Mouse (Mus musculus) C2C12 (cell line): ENCODE data around the gene Mex3a. TPM values are rescaled to one million over a fixed set of nuclear protein-coding genes. Genes with fewer than 3 reads are reported as not detected.

Experiments
- H3K27me3 ChIP-seq: one replicate; pipeline ENCODE4 v1.6.1; 2011; ENCODE audit not compliant: control insufficient read depth, insufficient read depth, insufficient read length
- H3K36me3 ChIP-seq: one replicate; pipeline ENCODE4 v1.6.1; 2011; ENCODE audit not compliant: control insufficient read depth, insufficient read depth
- H3K4me3 ChIP-seq: one replicate; pipeline ENCODE4 v1.5.1; 2011; ENCODE audit warnings: mild to moderate bottlenecking, control low read depth; ENCODE audit not compliant: poor library complexity, insufficient read depth, severe bottlenecking
- H3K79me2 ChIP-seq: one replicate; pipeline ENCODE4 v1.6.1; 2011; ENCODE audit not compliant: control insufficient read depth, insufficient read depth
- H3K79me3 ChIP-seq: one replicate; pipeline ENCODE4 v1.6.1; 2011; ENCODE audit warnings: low read depth, control low read depth
- H3ac ChIP-seq: one replicate; pipeline ENCODE3; 2011; ENCODE audit warnings: low read depth; ENCODE audit not compliant: control insufficient read depth, insufficient read length
- CEBPB ChIP-seq: IDR thresholded peaks from one replicate; pipeline ENCODE4 v1.6.1; 2011; ENCODE audit warnings: low read depth, mild to moderate bottlenecking, control low read depth, moderate library complexity
- CTCF ChIP-seq: IDR thresholded peaks from one replicate; pipeline ENCODE4 v1.5.1; 2011; ENCODE audit not compliant: control insufficient read depth, insufficient read depth, insufficient read length
- FOSL1 ChIP-seq: IDR thresholded peaks from one replicate; pipeline ENCODE4 v1.8.0; 2011; ENCODE audit warnings: mild to moderate bottlenecking, low read length; ENCODE audit not compliant: poor library complexity, insufficient read depth, severe bottlenecking
- MAX ChIP-seq: IDR thresholded peaks from one replicate; pipeline ENCODE4 v1.6.1; 2011; ENCODE audit warnings: mild to moderate bottlenecking, control low read depth
- MYOD1 ChIP-seq: IDR thresholded peaks from one replicate; pipeline ENCODE4 v1.6.1; 2011; ENCODE audit warnings: low read depth; ENCODE audit not compliant: control insufficient read depth, insufficient read length
- MYOG ChIP-seq: IDR thresholded peaks from one replicate; pipeline ENCODE4 v1.6.1; 2011; ENCODE audit not compliant: control insufficient read depth, insufficient read length; ENCODE audit errors: extremely low read depth
- USF1 ChIP-seq: IDR thresholded peaks from one replicate; pipeline ENCODE4 v1.6.1; 2011; ENCODE audit warnings: low read depth, mild to moderate bottlenecking, control low read depth, moderate library complexity
- polyA plus RNA-seq: library from polyadenylated mRNA; unstranded; fragments of >200 nt; fragmentation: generic; extraction: Trizol; gene quantifications from one replicate; pipeline ENCODE4 v1.2.1, GENCODE M21; 2012; ENCODE audit warnings: missing spikeins

Mex3a gene
- polyA plus RNA-seq, 1 experiment: 14.9 TPM

GRCm38 (mm10) chr3:88503505-88503863 lies 28.7 kb upstream of the Mex3a start:
- no peak overlapping the region for H3ac ChIP-seq
- peak; percentile 93 for TF ChIP-seq FOSL1
- TF ChIP-seq USF1: no peak
- no peaks in the 10 kb centered on the region for H3K27me3 ChIP-seq
- H3K4me3 ChIP-seq: peak overlapping the region; percentile 100
- H3K36me3 ChIP-seq: peaks cover 32% of the 10 kb centered on the region
- H3K79me2 ChIP-seq: peaks cover 52% of the 10 kb centered on the region
- peaks cover 44% of the 10 kb centered on the region for H3K79me3 ChIP-seq

- no peak overlapping the region for H3K4me3 ChIP-seq
- TF ChIP-seq MAX (no peak), FOSL1 (no peak), MYOD1 (no peak), USF1 (no peak)
- H3K79me3 ChIP-seq: peaks cover 38% of the 10 kb centered on the region
- H3ac ChIP-seq: peak overlapping the region; percentile 56
- H3K79me2 ChIP-seq: peaks cover 52% of the 10 kb centered on the region
- no peaks in the 10 kb centered on the region for H3K27me3 ChIP-seq
- peaks cover 26% of the 10 kb centered on the region for H3K36me3 ChIP-seq
These were observed 28.1 kb upstream of the Mex3a start for GRCm38 (mm10) chr3:88503881-88504746.

GRCm38 (mm10) chr3:88505081-88505480 lies 27.1 kb upstream of the Mex3a start:
- peaks cover 17% of the 10 kb centered on the region for H3K36me3 ChIP-seq
- no peak overlapping the region for H3ac ChIP-seq
- H3K27me3 ChIP-seq: no peaks in the 10 kb centered on the region
- no peak for TF ChIP-seq MAX
- TF ChIP-seq FOSL1: no peak
- TF ChIP-seq MYOD1: no peak
- TF ChIP-seq USF1: no peak
- TF ChIP-seq CEBPB: no peak
- TF ChIP-seq CTCF: no peak
- no peak for TF ChIP-seq MYOG
- H3K79me3 ChIP-seq: peaks cover 28% of the 10 kb centered on the region
- H3K4me3 ChIP-seq: no peak overlapping the region
- H3K79me2 ChIP-seq: peaks cover 49% of the 10 kb centered on the region

- Histone ChIP-seq H3K79me3 (peaks cover 22% of the 10 kb centered on the region), H3ac (no peak overlapping the region), H3K36me3 (peaks cover 13% of the 10 kb centered on the region), H3K4me3 (no peak overlapping the region), H3K27me3 (no peaks in the 10 kb centered on the region), H3K79me2 (peaks cover 46% of the 10 kb centered on the region)
- no peak for TF ChIP-seq CEBPB
- TF ChIP-seq MAX: no peak
- no peak for TF ChIP-seq MYOG
- TF ChIP-seq MYOD1: no peak
- TF ChIP-seq FOSL1: no peak
- TF ChIP-seq USF1: no peak
- no peak for TF ChIP-seq CTCF
These were observed 26.4 kb upstream of the Mex3a start for GRCm38 (mm10) chr3:88505765-88506164.

GRCm38 (mm10) chr3:88509250-88509649 lies 22.9 kb upstream of the Mex3a start:
- Histone ChIP-seq H3ac (no peak overlapping the region), H3K36me3 (no peaks in the 10 kb centered on the region), H3K79me2 (peaks cover 32% of the 10 kb centered on the region), H3K27me3 (no peaks in the 10 kb centered on the region), H3K79me3 (no peaks in the 10 kb centered on the region), H3K4me3 (peak overlapping the region; percentile 27)
- TF ChIP-seq MAX (no peak), FOSL1 (no peak), USF1 (no peak), CTCF (no peak), MYOD1 (no peak), MYOG (no peak), CEBPB (no peak)

- Histone ChIP-seq H3K36me3 (no peaks in the 10 kb centered on the region), H3ac (peak within 1 kb of the TSS; percentile 41), H3K79me2 (peaks cover 31% of the 10 kb centered on the region), H3K79me3 (no peaks in the 10 kb centered on the region), H3K27me3 (no peaks in the 10 kb centered on the region), H3K4me3 (peak within 1 kb of the TSS; percentile 27)
- no peak for TF ChIP-seq FOSL1
- peak; percentile 96 for TF ChIP-seq MAX
- TF ChIP-seq USF1: peak; percentile 71
- TF ChIP-seq CEBPB: peak; percentile 26
- TF ChIP-seq MYOD1: no peak
- peak; percentile 42 for TF ChIP-seq CTCF
- TF ChIP-seq MYOG: no peak
These were observed 22.3 kb upstream of the Mex3a start, which contains the start of gene Lmna for GRCm38 (mm10) chr3:88509692-88510420. Gene Lmna (minus strand): TSS chr3:88509956.
